Mouse (Mus musculus) hindbrain, postnatal 0 days (tissue): ENCODE measurements around the gene Arhgef33. TPM values are rescaled to one million over a fixed set of nuclear protein-coding genes. Genes with fewer than 3 reads are reported as not detected.

ENCODE experiments used
- ATAC-seq: fragments of 200-750 bp; cut with Nextera tagmentation; 2 replicates; pipeline ENCODE4 v1.8.0; 2017; ENCODE audit warnings: mild to moderate bottlenecking, moderate TSS enrichment, moderate library complexity
- DNase-seq: peaks from one replicate; pipeline ENCODE4 v3.0.0-alpha.2; 2015; ENCODE audit warnings: low spot score
- H3K27ac ChIP-seq: fragments of 300-500 bp; sonication (generic); 2 replicates; pipeline ENCODE4 v1.5.1; 2014; ENCODE audit warnings: mild to moderate bottlenecking
- H3K27me3 ChIP-seq: fragments of 300-500 bp; sonication (generic); 2 replicates; pipeline ENCODE4 v1.6.1; 2014; ENCODE audit warnings: low read length, mixed read lengths; ENCODE audit not compliant: insufficient read depth
- H3K36me3 ChIP-seq: fragments of 300-500 bp; sonication (generic); 2 replicates; pipeline ENCODE4 v1.6.1; 2014; ENCODE audit warnings: low read length, mixed read lengths; ENCODE audit not compliant: insufficient read depth
- H3K4me1 ChIP-seq: fragments of 300-500 bp; sonication (generic); 2 replicates; pipeline ENCODE4 v1.6.1; 2014; ENCODE audit warnings: antibody characterized with exemption, low read length, mixed read lengths; ENCODE audit not compliant: insufficient read depth
- H3K4me2 ChIP-seq: fragments of 300-500 bp; sonication (generic); 2 replicates; pipeline ENCODE4 v1.6.1; 2014; ENCODE audit warnings: low read depth, mild to moderate bottlenecking, low read length, moderate library complexity, mixed read lengths
- H3K4me3 ChIP-seq: fragments of 300-500 bp; sonication (generic); 2 replicates; pipeline ENCODE4 v1.5.1; 2014; ENCODE audit warnings: low read length
- H3K9ac ChIP-seq: fragments of 300-500 bp; sonication (generic); replicated peaks from 2 replicates; pipeline ENCODE4 v1.6.1; 2014; ENCODE audit warnings: mild to moderate bottlenecking, low read length, moderate library complexity, mixed read lengths
- H3K9me3 ChIP-seq: fragments of 300-500 bp; sonication (generic); 2 replicates; pipeline ENCODE4 v1.6.1; 2016; ENCODE audit warnings: low read length, mixed read lengths
- CTCF ChIP-seq: IDR thresholded peaks from 2 replicates; pipeline ENCODE4 v1.5.1; 2016; ENCODE audit warnings: antibody characterized with exemption, control low read depth, low read depth
- WGBS: fragments of 180-500 bp; shearing (Covaris S2); extraction: QIAGEN DNeasy Blood & Tissue Kit; methylation state at CpG from one replicate; pipeline ENCODE4 v1.1.7; 2014; 5-methylcytosine and 5-hydroxymethylcytosine counted together
- polyA plus RNA-seq: library from polyadenylated mRNA; unstranded; fragments of >200 nt; fragmentation: Nextera tagmentation; extraction: Ambion mirVana; gene quantifications from 2 replicates; pipeline ENCODE4 v1.2.1, GENCODE M21; 2015
- total RNA-seq: library from RNA; depleted of rRNA; stranded (reverse); fragments of >200 nt; gene quantifications from 2 replicates; pipeline ENCODE4 v1.2.3, GENCODE M21; 2014; rRNA removed

The Arhgef33 gene
- total and polyA plus RNA-seq, 2 experiments from 2014 or later = 9.0 to 28.4 TPM

- Histone ChIP-seq H3K4me2 (no peak overlapping the region), H3K27me3 (no peaks in the 10 kb centered on the region), H3K36me3 (peaks cover 9% of the 10 kb centered on the region), H3K9me3 (no peaks in the 10 kb centered on the region), H3K4me3 (no peak overlapping the region), H3K9ac (no peak overlapping the region), H3K4me1 (no peaks in the 10 kb centered on the region), H3K27ac (peak overlapping the region; percentile 20; the same call in 1 of the 2 replicates)
- 59% methylated on average over 5 of the region's 5 CpGs for WGBS
- DNase-seq = no peak
- ATAC-seq = 0 out of 2 replicates have a peak, but pooled peaks have one; percentile 24
- TF ChIP-seq CTCF = no peak
Observed at GRCm38 (mm10) chr17:80426901-80427300, 119.7 kb downstream of the Arhgef33 start.

- WGBS = 56% methylated on average over 2 of the region's 2 CpGs
- DNase-seq = no peak
- H3K9ac ChIP-seq = no peak overlapping the region
- H3K36me3 ChIP-seq = peaks cover under 1% of the 10 kb centered on the region; the same call in 1 of the 2 replicates
- H3K27ac ChIP-seq = no peak overlapping the region
- no peaks in the 10 kb centered on the region for H3K27me3 ChIP-seq
- no peaks in the 10 kb centered on the region for H3K4me1 ChIP-seq
- H3K9me3 ChIP-seq = no peaks in the 10 kb centered on the region
- no peak overlapping the region for H3K4me2 ChIP-seq
- no peak overlapping the region for H3K4me3 ChIP-seq
- TF ChIP-seq CTCF = no peak
- no peak for ATAC-seq
Observed at GRCm38 (mm10) chr17:80427966-80428365, 120.8 kb downstream of the Arhgef33 start.

GRCm38 (mm10) chr17:80431997-80432396 lies 124.8 kb downstream of the Arhgef33 start:
- DNase-seq = no peak
- Histone ChIP-seq H3K4me2 (no peak overlapping the region), H3K4me3 (no peak overlapping the region), H3K36me3 (peaks cover 11% of the 10 kb centered on the region; the same call in 1 of the 2 replicates), H3K27me3 (no peaks in the 10 kb centered on the region), H3K4me1 (no peaks in the 10 kb centered on the region), H3K9me3 (no peaks in the 10 kb centered on the region), H3K27ac (no peak overlapping the region), H3K9ac (no peak overlapping the region)
- no peak for TF ChIP-seq CTCF
- 94% methylated on average over 9 of the region's 9 CpGs for WGBS
- ATAC-seq = no peak

- no peak for DNase-seq
- no peak overlapping the region for H3K27ac ChIP-seq
- no peaks in the 10 kb centered on the region for H3K4me1 ChIP-seq
- H3K36me3 ChIP-seq = peaks cover 15% of the 10 kb centered on the region; the same call in 1 of the 2 replicates
- no peaks in the 10 kb centered on the region for H3K27me3 ChIP-seq
- no peaks in the 10 kb centered on the region for H3K9me3 ChIP-seq
- TF ChIP-seq CTCF = no peak
- H3K4me3 ChIP-seq = no peak overlapping the region
- H3K4me2 ChIP-seq = no peak overlapping the region
- H3K9ac ChIP-seq = no peak overlapping the region
- ATAC-seq = no peak
- 50% methylated on average over 3 of the region's 3 CpGs for WGBS
Observed at GRCm38 (mm10) chr17:80434430-80434829, 127.2 kb downstream of the Arhgef33 start.

- H3K4me1 ChIP-seq = no peaks in the 10 kb centered on the region
- H3K4me2 ChIP-seq = no peak overlapping the region
- no peak overlapping the region for H3K9ac ChIP-seq
- no peak for TF ChIP-seq CTCF
- H3K4me3 ChIP-seq = no peak overlapping the region
- no peaks in the 10 kb centered on the region for H3K27me3 ChIP-seq
- 89% methylated on average over 5 of the region's 5 CpGs for WGBS
- H3K27ac ChIP-seq = no peak overlapping the region
- ATAC-seq (no peak), DNase-seq (no peak)
- peaks cover 15% of the 10 kb centered on the region; the same call in 1 of the 2 replicates for H3K36me3 ChIP-seq
- no peaks in the 10 kb centered on the region for H3K9me3 ChIP-seq
Observed at GRCm38 (mm10) chr17:80435680-80436079, 128.5 kb downstream of the Arhgef33 start.

GRCm38 (mm10) chr17:80445433-80445832 lies 138.2 kb downstream of the Arhgef33 start:
- Histone ChIP-seq H3K36me3 (peaks cover 44% of the 10 kb centered on the region), H3K4me3 (no peak overlapping the region), H3K4me1 (no peaks in the 10 kb centered on the region), H3K9ac (no peak overlapping the region), H3K27ac (no peak overlapping the region), H3K9me3 (no peaks in the 10 kb centered on the region), H3K4me2 (no peak overlapping the region), H3K27me3 (no peaks in the 10 kb centered on the region)
- ATAC-seq (no peak), DNase-seq (no peak)
- WGBS = 95% methylated on average over 7 of the region's 7 CpGs
- TF ChIP-seq CTCF = no peak

- WGBS = 95% methylated on average over 5 of the region's 5 CpGs
- no peak overlapping the region for H3K9ac ChIP-seq
- DNase-seq (no peak), ATAC-seq (no peak)
- no peaks in the 10 kb centered on the region for H3K4me1 ChIP-seq
- no peak overlapping the region for H3K27ac ChIP-seq
- H3K9me3 ChIP-seq = no peaks in the 10 kb centered on the region
- no peaks in the 10 kb centered on the region for H3K27me3 ChIP-seq
- no peak overlapping the region for H3K4me3 ChIP-seq
- no peak for TF ChIP-seq CTCF
- peaks cover 44% of the 10 kb centered on the region for H3K36me3 ChIP-seq
- no peak overlapping the region for H3K4me2 ChIP-seq
Observed at GRCm38 (mm10) chr17:80446470-80446869, 139.3 kb downstream of the Arhgef33 start.

Other genes with a start within 250 kb of the Arhgef33 start
- gene Hnrnpll, start 245.1 kb upstream of the Arhgef33 start, total RNA-seq = 41.8 and 52.7 TPM in 2 replicates
- gene Hnrnpll, start 245.1 kb upstream of the Arhgef33 start, polyA plus RNA-seq = 40.0 and 40.2 TPM in 2 replicates
- 1.9 and 2.6 TPM in 2 replicates for gene Galm, start 179.9 kb upstream of the Arhgef33 start, total RNA-seq
- gene Galm, start 179.9 kb upstream of the Arhgef33 start, polyA plus RNA-seq = 2.4 and 2.8 TPM in 2 replicates
- 111 and 129 TPM in 2 replicates for gene Srsf7, start 100.1 kb upstream of the Arhgef33 start, total RNA-seq
- 227 and 240 TPM in 2 replicates for gene Srsf7, start 100.1 kb upstream of the Arhgef33 start, polyA plus RNA-seq
- gene Ttc39d, start 99.9 kb upstream of the Arhgef33 start, total RNA-seq = not detected in 2 replicates
- 0.09 TPM in 1 of 2 replicates, not detected in the other for gene Ttc39d, start 99.9 kb upstream of the Arhgef33 start, polyA plus RNA-seq
- gene Gemin6, start 83.0 kb upstream of the Arhgef33 start, total RNA-seq = 2.1 and 3.3 TPM in 2 replicates
- gene Gemin6, start 83.0 kb upstream of the Arhgef33 start, polyA plus RNA-seq = 17.9 and 19.1 TPM in 2 replicates
- 13.4 and 17.1 TPM in 2 replicates for gene Morn2, start 17.2 kb upstream of the Arhgef33 start, total RNA-seq
- gene Morn2, start 17.2 kb upstream of the Arhgef33 start, polyA plus RNA-seq = 54.5 and 56.3 TPM in 2 replicates
- 51.2 and 54.3 TPM in 2 replicates for gene Dhx57, start 16.9 kb upstream of the Arhgef33 start, total RNA-seq
- gene Dhx57, start 16.9 kb upstream of the Arhgef33 start, polyA plus RNA-seq = 30.0 and 31.5 TPM in 2 replicates
- gene Gm10190, start 66.1 kb downstream of the Arhgef33 start, total RNA-seq = not detected in 2 replicates
- 3.4 and 4.7 TPM in 2 replicates for gene Gm10190, start 66.1 kb downstream of the Arhgef33 start, polyA plus RNA-seq
- 21.2 and 21.5 TPM in 2 replicates for gene Sos1, start 173.0 kb downstream of the Arhgef33 start, total RNA-seq
- 6.5 and 6.8 TPM in 2 replicates for gene Sos1, start 173.0 kb downstream of the Arhgef33 start, polyA plus RNA-seq